Mouse (Mus musculus): Measurements from ENCODE around the gene Mgme1.

The Mgme1 gene

GRCm38 (mm10) chr2:144308561-144308960 lies 38.1 kb downstream of the Mgme1 start:
- DNase-seq, result no peak

- DNase-seq, result no peak
These were observed 39.8 kb downstream of the Mgme1 start for GRCm38 (mm10) chr2:144310273-144310672.

- DNase-seq, result no peak
These were observed 40.9 kb downstream of the Mgme1 start for GRCm38 (mm10) chr2:144311372-144311771.

- DNase-seq, result no peak
These were observed 53.8 kb downstream of the Mgme1 start for GRCm38 (mm10) chr2:144324218-144324617.

GRCm38 (mm10) chr2:144329451-144329850 lies 59.0 kb downstream of the Mgme1 start:
- no peak for DNase-seq

- no peak for DNase-seq
These were observed 59.5 kb downstream of the Mgme1 start for GRCm38 (mm10) chr2:144329937-144330336.

GRCm38 (mm10) chr2:144330352-144330959 lies 60.0 kb downstream of the Mgme1 start:
- peak; percentile 9 for DNase-seq
